Mouse (Mus musculus): ENCODE results near the gene Cnnm4.

DNA sequence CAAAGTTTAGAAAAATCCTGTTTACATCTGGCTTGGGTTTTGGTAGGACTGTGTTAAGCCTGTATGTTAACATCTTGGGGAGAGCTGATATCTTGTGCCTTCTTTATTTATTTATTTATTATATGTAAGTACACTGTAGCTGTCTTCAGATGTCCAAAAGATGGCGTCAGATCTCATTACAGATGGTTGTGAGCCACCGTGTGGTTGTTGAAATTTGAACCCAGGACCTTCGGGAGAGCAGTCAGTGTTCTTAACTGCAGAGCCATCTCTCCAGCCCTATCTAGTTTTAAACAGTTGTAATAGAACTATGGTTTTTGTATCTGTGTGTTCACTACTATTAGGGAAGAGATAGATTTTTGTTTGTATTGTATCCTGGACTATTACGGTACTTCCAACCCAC is 57.9 kb downstream of the Cnnm4 start:
- TF ChIP-seq POLR2A (IDR thresholded peaks at IDR 0.05; ENCODE audit: insufficient read depth, low read depth, low read length) (no peak), CTCF (IDR thresholded peaks at IDR 0.05; ENCODE audit: insufficient read depth, low read depth, low read length) (no peak)

Data from olfactory bulb, adult 2 months (tissue).